Mouse (Mus musculus) ovary, postnatal 10 days (tissue): ENCODE data around the gene Gm49393.
"Not testable (repeated sequence)": the region's sequence is repeated elsewhere in the genome, so short reads cannot be mapped to it uniquely, and the experiment has no call there.

Source experiments
- DNase-seq: peaks from one replicate; pipeline ENCODE4 v3.0.0; 2022; ENCODE audit warnings: low spot score

The Gm49393 gene

DNA sequence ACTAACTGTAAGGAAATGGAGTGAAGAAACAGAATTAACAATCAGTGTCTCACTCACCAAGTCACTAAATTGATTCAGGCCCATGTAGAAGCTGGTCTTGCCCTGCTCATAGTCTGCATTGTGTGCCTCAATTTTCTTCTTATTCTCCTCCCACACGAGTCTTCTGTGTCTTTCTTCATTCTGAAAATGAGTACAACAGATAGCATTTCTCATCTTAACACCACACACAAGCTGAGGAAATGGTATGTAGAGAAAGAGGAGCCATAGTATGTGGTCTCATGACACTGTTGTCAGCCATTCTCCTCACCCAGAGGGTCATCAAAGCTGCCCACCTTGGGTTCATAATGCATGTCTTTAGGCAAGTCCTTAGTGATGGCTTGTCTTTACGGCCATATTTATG lies at the start of gene Gm49393:
Gene Gm49393, minus strand, starts transcription at position 101 of the 400 bp plus-strand sequence.
- not testable (repeated sequence) for DNase-seq

DNA sequence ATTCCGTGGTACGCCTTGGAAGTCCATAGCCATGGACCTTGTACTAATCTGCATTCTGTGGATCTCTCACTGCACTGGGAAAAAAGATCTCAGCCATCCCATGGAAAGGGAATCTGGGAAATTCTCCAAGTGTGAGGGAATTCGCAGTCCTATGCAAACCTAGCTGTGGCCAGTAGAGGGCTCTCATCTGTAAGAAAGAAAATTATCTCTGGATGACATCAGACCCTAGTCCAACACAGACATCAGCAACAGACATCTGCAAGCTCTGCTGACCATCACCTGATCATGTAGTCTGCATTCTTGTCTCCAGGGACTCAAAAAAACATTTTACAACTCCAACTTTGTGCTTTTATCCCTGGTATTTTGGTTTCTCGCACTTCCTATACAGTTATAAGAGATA lies 36.9 kb upstream of the Gm49393 start:
- not testable (repeated sequence) for DNase-seq

GRCm38 (mm10) chr13:60963985-60964384 lies 28.6 kb upstream of the Gm49393 start:
- not testable (repeated sequence) for DNase-seq

DNA sequence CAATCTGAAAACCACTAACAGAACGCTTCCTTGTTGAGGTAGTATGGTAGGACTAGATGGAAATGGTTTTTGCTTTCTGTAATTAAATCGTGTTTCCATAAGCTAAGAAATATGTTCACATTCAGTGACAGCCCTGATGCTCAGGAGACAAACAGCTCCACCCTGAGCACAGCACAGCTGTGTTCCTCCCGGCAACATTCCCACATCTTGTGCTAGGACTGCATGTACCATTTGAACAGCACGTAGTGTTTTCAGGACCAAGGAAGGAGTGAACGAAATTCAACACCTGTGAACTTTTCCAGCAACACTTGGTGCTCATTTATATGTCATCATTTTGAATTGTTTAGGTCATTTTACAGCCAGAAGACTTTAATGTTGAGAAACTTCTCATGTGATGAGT lies 26.3 kb upstream of the Gm49393 start:
- no peak for DNase-seq

- DNase-seq, result not testable (repeated sequence)
Observed at GRCm38 (mm10) chr13:60941884-60942283, 6.5 kb upstream of the Gm49393 start, which contains the start of gene Tpbpa. TSS of gene Tpbpa (minus strand) at chr13:60941984.

DNA sequence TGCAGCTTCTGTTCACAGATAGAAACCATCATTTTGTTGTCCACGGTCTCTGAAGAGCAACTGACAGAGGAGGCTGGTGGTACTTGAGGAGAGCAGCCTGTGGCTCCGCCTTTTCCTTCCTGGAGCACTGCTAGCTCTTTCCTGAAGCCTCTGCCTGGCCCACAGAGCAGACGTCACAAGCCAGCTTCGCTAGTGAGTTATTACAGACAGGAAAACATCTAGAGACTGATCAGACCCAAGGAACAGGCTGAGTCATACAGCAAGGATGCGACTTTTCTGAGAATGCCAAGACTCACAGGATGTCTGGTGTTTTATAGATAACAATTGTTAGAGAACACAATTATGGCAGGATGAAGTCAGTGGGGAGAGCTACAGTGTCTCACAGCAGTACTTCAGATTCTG lies 1.1 kb upstream of the Gm49393 start, which contains the start of the genes Gm49391 and Ctla2a:
Gene Gm49391, minus strand, starts transcription at position 72 of the 402 bp plus-strand sequence.
Gene Ctla2a, minus strand, starts transcription at position 126 of the 402 bp plus-strand sequence.
- no peak for DNase-seq

DNA sequence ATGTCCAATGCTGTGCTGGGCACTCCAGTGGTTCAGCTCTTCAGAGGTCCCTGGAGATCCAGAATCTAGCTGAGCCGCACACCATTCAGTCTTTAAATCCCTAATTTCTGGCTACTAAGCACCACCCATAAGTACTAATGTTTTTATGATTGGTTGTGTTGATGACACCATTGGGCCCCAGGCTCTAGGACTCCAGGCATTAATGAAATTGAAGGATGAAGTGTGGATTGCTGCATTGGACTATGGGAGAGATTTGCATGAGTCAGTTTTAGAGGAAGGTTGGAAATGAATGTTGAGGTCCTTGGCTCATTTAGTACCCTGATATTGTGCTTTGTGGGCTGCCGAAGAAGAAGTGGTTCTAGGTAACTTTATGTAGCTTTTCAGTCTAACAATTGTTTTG lies 30.6 kb downstream of the Gm49393 start, which contains the start of gene Tpbpb:
Gene Tpbpb, minus strand, starts transcription at position 101 of the 400 bp plus-strand sequence.
- DNase-seq, result not testable (repeated sequence)

GRCm38 (mm10) chr13:60897328-60897727 lies 38.1 kb downstream of the Gm49393 start, which contains the start of gene Ctla2b:
TSS of gene Ctla2b (minus strand) at chr13:60897447.
- no peak for DNase-seq

GRCm38 (mm10) chr13:60896794-60897193 lies 38.6 kb downstream of the Gm49393 start, which contains the start of gene Gm49392:
TSS of gene Gm49392 (minus strand) at chr13:60896894.
- not testable (repeated sequence) for DNase-seq

GRCm38 (mm10) chr13:60895406-60896160 lies 39.8 kb downstream of the Gm49393 start:
- DNase-seq, result no peak

DNA sequence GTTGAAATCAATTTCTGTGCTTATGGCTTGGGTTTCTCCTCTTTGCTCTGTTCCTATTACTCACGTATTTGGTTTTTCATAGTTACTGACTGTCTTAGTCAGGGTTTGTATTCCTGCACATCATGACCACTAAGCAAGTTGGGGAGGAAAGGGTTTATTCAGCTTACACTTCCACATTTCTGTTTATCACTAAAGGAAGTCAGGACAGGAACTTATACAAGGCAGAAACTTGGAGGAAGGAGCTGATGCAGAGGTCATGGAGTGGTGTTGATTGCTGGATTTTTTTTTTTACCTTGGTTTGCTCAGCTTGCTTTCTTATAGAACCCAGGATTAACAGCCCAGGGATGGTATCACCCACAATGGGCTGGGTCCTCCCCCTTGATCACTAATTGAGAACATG lies 43.1 kb downstream of the Gm49393 start:
- DNase-seq, result no peak

- no peak for DNase-seq
Observed at GRCm38 (mm10) chr13:60864281-60864680, 71.1 kb downstream of the Gm49393 start, which contains the start of gene 4930486L24Rik. TSS of gene 4930486L24Rik (minus strand) at chr13:60864475.

- no peak for DNase-seq
Observed at GRCm38 (mm10) chr13:60848241-60849120, 86.9 kb downstream of the Gm49393 start.

DNA sequence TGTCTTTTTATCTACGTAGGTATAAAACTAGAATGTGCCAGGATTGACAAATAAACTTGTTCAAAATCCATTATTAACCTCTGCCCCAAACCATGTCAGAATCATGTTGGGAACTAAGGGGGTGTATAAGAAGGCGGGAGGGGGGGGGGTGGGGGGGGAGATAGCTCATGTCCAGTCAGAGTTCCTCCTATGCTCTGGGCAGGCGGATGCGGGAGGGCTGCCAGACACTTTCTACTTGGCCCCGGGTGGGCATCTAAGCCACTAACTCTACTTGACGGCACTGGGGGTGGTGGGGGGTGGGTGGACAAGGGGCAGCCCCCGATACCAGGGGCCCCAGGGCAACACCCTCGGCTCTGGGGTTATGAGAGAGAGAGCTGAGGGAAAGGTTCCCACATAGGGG lies 92.2 kb downstream of the Gm49393 start:
- no peak for DNase-seq

- DNase-seq, result no peak
Observed at GRCm38 (mm10) chr13:60842703-60843102, 92.7 kb downstream of the Gm49393 start.

DNA sequence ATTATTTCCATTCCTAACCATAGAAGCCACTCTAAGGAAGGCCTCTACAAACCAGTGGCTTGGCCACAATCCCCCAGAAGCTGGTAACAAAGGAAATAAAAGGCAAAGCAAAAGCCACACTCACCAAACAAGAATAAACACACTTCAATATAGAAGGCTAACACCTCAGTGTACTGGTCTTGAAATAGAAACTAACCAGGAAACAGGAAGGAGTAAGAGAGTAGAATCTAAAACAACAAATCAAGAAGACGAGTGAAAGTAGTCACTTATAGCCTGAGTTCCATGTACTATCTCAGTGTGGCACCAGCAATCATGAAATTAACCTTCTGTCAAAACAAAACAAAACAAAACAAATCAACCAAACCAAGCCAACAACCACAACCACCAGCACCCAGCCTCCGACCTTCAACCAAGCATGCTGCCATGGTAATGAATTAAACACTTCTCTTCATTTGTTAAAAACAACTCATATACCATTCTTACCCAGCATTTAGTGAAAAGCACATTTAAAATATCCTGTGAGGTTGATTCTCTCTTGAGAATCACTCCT lies 96.0 kb downstream of the Gm49393 start:
- DNase-seq, result no peak

- DNase-seq, result no peak
Observed at GRCm38 (mm10) chr13:60826052-60826451, 109.3 kb downstream of the Gm49393 start.

GRCm38 (mm10) chr13:60820486-60821175 lies 114.8 kb downstream of the Gm49393 start:
- no peak for DNase-seq

GRCm38 (mm10) chr13:60819469-60819868 lies 115.9 kb downstream of the Gm49393 start:
- no peak for DNase-seq

- no peak for DNase-seq
Observed at GRCm38 (mm10) chr13:60813722-60814121, 121.7 kb downstream of the Gm49393 start.

- DNase-seq, result no peak
Observed at GRCm38 (mm10) chr13:60812768-60813167, 122.6 kb downstream of the Gm49393 start.
